Mouse (Mus musculus): ENCODE data around the gene Gipc3.

DNA sequence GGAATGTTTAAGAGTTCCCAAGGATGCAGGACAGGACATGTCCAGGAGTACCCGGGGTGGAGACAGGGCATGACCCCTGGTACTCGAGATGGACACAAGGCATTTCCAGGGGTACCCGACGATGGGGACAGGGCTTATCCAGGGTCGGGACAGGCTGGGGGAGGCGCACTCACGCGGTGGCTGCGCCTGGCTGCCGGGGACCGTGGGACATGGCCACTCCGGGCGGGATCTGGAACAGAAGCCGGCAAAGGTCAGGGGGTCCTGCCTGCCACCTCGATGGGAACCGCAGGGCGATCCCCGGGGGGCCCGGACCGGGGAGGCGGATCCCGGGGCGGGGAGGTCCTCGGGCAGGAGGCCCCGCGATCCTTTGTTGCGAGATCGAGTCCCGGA, 6.9 kb upstream of the Gipc3 start:
- TF ChIP-seq NELFE (IDR thresholded peaks at IDR 0.05; ENCODE audit: low read depth, low read length), result no peak
- TF ChIP-seq MAX (IDR thresholded peaks at IDR 0.05; ENCODE audit: low read length), result no peak
- TF ChIP-seq SIN3A (IDR thresholded peaks at IDR 0.05; ENCODE audit: low read length), result no peak
- TF ChIP-seq MAFK (IDR thresholded peaks at IDR 0.05; ENCODE audit: insufficient replicate concordance, low read length), result no peak
- no peak for TF ChIP-seq CTCF (conservative IDR thresholded peaks at IDR 0.05 in 1 of 2, IDR thresholded peaks at IDR 0.05 in 1 of 2; ENCODE audit: low read depth in 2 of 2, low read length in 2 of 2)
- no peak for TF ChIP-seq ZKSCAN1 (IDR thresholded peaks at IDR 0.05; ENCODE audit: borderline replicate concordance, low read depth, low read length)
- TF ChIP-seq RCOR1 (conservative IDR thresholded peaks at IDR 0.05; ENCODE audit: low read depth, low read length), result no peak
- TF ChIP-seq ZMIZ1 (IDR thresholded peaks at IDR 0.05; ENCODE audit: low read depth, low read length), result no peak
- TF ChIP-seq POLR2A (IDR thresholded peaks at IDR 0.05; ENCODE audit: low read depth, low read length), result no peak
- no peak for TF ChIP-seq USF1 (IDR thresholded peaks at IDR 0.05; ENCODE audit: low read depth, low read length)
- no peak for TF ChIP-seq POLR2AphosphoS2 (IDR thresholded peaks at IDR 0.05; ENCODE audit: low read depth, low read length)
- TF ChIP-seq E2F4 (IDR thresholded peaks at IDR 0.05; ENCODE audit: insufficient replicate concordance, low read depth, low read length), result no peak
